Mouse (Mus musculus): ENCODE data around the gene Lamb3. TPM values are rescaled to one million over a fixed set of nuclear protein-coding genes. Genes with fewer than 3 reads are reported as not detected.

The Lamb3 gene
- total and polyA plus RNA-seq, 3 experiments: 0.03 to 0.30 (median 0.22) TPM

DNA sequence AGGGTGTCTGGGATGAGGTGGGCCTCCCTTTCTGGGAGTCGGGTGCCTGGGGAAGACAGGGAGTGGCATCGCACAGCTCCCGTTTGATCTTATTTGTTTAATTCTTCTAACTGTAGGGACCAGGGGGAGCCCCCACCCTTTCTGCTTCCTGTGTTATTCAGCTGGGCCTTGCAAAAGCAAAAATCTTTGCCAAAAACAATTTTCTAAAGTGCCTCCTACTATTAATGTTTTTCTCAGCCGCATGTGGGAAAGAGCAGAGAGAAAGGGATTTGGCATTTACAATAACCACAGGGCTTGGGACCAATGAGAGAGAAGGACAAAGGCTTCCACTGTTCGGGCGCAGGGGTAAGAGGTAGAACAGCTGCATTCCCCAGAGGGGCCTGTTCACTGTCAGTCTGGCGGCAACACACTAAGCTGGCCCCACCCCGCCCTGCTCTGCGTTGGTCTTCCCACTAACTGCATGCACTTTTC is 18.3 kb upstream of the Lamb3 start:
- Histone ChIP-seq H3K4me1 (ENCODE audit: insufficient read depth, low read depth, low read length) (no peaks in the 10 kb centered on the region), H3K9me3 (replicated peaks) (no peaks in the 10 kb centered on the region), H3K4me3 (ENCODE audit: low read depth, low read length) (no peak overlapping the region), H3K27me3 (ENCODE audit: insufficient read depth, low read length) (peaks cover 16% of the 10 kb centered on the region), H3K36me3 (replicated peaks) (peaks cover 2% of the 10 kb centered on the region)
- DNase-seq (ENCODE audit: low spot score): no peak
- ATAC-seq (ENCODE audit: extremely low read depth, insufficient number of reproducible peaks, low FRiP score, poor library complexity, severe bottlenecking): no peak
- TF ChIP-seq GATA2 (IDR thresholded peaks at IDR 0.05; ENCODE audit: borderline replicate concordance, low read depth, low read length) (no peak), TAL1 (conservative IDR thresholded peaks at IDR 0.05; ENCODE audit: low read depth, low read length) (no peak), CTCF (IDR thresholded peaks at IDR 0.05; ENCODE audit: low read depth, low read length) (no peak), POLR2AphosphoS5 (IDR thresholded peaks at IDR 0.05; ENCODE audit: insufficient replicate concordance, low read depth, low read length) (no peak), GATA1 (IDR thresholded peaks at IDR 0.05; ENCODE audit: borderline replicate concordance, low read length) (no peak)

DNA sequence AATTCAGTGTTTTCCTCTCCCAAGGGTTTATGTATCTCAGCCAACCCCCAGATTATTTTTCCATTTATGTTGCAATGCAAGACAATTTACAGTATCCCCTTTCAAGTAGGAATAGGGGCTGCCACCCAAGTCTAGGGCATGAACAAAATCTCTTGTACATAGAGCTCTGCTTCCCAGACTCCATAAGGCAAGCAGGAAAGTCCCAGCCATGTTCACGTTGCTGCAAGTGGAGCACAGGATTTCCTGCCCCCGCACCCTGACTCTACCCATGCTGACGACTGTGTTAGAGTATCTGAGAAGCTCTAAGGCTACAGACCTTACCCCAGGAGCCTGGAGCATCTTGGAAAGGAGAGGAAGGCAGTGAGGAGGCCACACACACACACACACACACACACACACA is 17.7 kb upstream of the Lamb3 start:
- Histone ChIP-seq H3K27me3 (ENCODE audit: insufficient read depth, low read length) (peaks cover 10% of the 10 kb centered on the region), H3K4me1 (ENCODE audit: insufficient read depth, low read depth, low read length) (no peaks in the 10 kb centered on the region), H3K9me3 (replicated peaks) (no peaks in the 10 kb centered on the region), H3K4me3 (ENCODE audit: low read depth, low read length) (no peak overlapping the region), H3K36me3 (replicated peaks) (peaks cover 2% of the 10 kb centered on the region)
- TF ChIP-seq POLR2AphosphoS5 (IDR thresholded peaks at IDR 0.05; ENCODE audit: insufficient replicate concordance, low read depth, low read length): no peak
- no peak for TF ChIP-seq CTCF (IDR thresholded peaks at IDR 0.05; ENCODE audit: low read depth, low read length)
- no peak for TF ChIP-seq GATA1 (IDR thresholded peaks at IDR 0.05; ENCODE audit: borderline replicate concordance, low read length)
- no peak for TF ChIP-seq TAL1 (conservative IDR thresholded peaks at IDR 0.05; ENCODE audit: low read depth, low read length)
- TF ChIP-seq GATA2 (IDR thresholded peaks at IDR 0.05; ENCODE audit: borderline replicate concordance, low read depth, low read length): no peak
- DNase-seq (ENCODE audit: low spot score) (no peak), ATAC-seq (ENCODE audit: extremely low read depth, insufficient number of reproducible peaks, low FRiP score, poor library complexity, severe bottlenecking) (no peak)

DNA sequence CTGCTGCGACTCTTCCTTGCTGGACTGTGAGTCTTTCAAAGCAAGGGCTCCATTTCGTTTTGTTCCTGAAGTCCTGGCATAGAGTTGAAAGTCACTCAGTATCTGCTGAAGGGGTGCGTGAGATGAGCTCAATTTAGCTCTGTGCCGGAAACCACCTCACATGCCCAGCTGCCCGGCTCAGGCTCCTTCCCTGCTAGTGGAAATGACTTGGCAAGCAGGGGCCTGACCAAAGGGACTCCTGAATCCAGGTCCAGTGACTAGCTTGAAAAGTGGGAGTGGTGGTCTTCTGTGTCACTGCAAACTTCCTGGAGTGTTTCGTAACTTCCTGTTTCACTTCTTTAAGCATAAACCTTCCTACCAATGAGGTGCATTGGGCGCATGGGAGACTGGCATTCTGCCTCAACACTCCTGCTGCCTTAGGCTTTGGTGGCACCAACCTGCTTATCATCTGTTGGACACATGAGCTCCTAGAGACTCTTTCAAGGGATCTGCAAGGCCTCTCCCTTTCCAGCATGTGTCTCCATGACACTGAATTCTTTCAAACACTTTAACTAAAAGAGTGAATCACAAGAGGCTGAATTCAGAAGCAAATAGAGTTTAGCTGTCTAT is 15.7 kb upstream of the Lamb3 start:
- no peak for DNase-seq (ENCODE audit: low spot score)
- Histone ChIP-seq H3K4me1 (ENCODE audit: insufficient read depth, low read depth, low read length) (no peaks in the 10 kb centered on the region), H3K9me3 (replicated peaks) (no peaks in the 10 kb centered on the region), H3K4me3 (ENCODE audit: low read depth, low read length) (no peak overlapping the region), H3K27me3 (ENCODE audit: insufficient read depth, low read length) (peaks cover 10% of the 10 kb centered on the region), H3K36me3 (replicated peaks) (peaks cover under 1% of the 10 kb centered on the region)
- ATAC-seq (ENCODE audit: extremely low read depth, insufficient number of reproducible peaks, low FRiP score, poor library complexity, severe bottlenecking): no peak
- TF ChIP-seq GATA2 (IDR thresholded peaks at IDR 0.05; ENCODE audit: borderline replicate concordance, low read depth, low read length) (no peak), GATA1 (IDR thresholded peaks at IDR 0.05; ENCODE audit: borderline replicate concordance, low read length) (no peak), POLR2AphosphoS5 (IDR thresholded peaks at IDR 0.05; ENCODE audit: insufficient replicate concordance, low read depth, low read length) (no peak), TAL1 (conservative IDR thresholded peaks at IDR 0.05; ENCODE audit: low read depth, low read length) (no peak), CTCF (IDR thresholded peaks at IDR 0.05; ENCODE audit: low read depth, low read length) (no peak)

DNA sequence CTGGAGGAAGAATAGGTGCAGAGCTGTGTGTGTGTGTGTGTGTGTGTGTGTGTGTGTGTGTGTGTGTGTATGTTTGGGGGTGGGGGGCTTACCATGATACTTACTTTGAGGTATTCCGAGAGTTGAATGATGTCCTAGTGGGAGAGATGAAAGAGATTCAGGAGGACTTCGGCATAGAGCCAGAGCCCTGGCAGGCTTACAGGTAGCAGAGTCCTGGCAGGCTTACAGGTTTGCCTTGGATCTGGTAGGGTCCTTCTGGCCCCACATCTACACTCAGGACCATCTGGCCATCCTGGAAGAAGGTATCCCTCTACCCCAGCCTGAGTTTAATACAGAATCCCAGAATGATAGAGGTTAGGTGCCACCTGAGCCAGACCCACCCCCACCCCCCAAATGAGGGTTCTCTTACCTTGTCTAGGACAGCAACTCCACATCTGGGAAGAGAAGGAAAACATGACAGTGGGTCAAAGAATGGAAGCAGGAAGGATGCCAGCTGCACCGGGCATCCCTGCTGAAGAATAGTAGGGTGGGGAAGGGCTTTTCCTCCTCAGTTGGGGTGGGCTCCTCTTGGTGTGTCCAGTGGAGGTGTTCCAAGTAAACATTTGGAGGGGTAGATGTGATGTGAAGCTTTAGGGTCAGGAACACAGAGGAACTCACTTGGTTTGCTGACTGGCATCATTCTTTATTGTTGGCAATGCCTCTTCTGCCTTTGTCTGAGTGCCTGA is 12.9 kb upstream of the Lamb3 start:
- TF ChIP-seq POLR2AphosphoS5 (IDR thresholded peaks at IDR 0.05; ENCODE audit: insufficient replicate concordance, low read depth, low read length) (no peak), CTCF (IDR thresholded peaks at IDR 0.05; ENCODE audit: low read depth, low read length) (no peak), GATA2 (IDR thresholded peaks at IDR 0.05; ENCODE audit: borderline replicate concordance, low read depth, low read length) (no peak), GATA1 (IDR thresholded peaks at IDR 0.05; ENCODE audit: borderline replicate concordance, low read length) (no peak), TAL1 (conservative IDR thresholded peaks at IDR 0.05; ENCODE audit: low read depth, low read length) (no peak)
- no peak overlapping the region for H3K4me3 ChIP-seq (ENCODE audit: low read depth, low read length)
- DNase-seq (ENCODE audit: low spot score) (no peak), ATAC-seq (ENCODE audit: extremely low read depth, insufficient number of reproducible peaks, low FRiP score, poor library complexity, severe bottlenecking) (no peak)
- H3K9me3 ChIP-seq (replicated peaks): no peaks in the 10 kb centered on the region
- peaks cover 5% of the 10 kb centered on the region for H3K27me3 ChIP-seq (ENCODE audit: insufficient read depth, low read length)
- no peaks in the 10 kb centered on the region for H3K36me3 ChIP-seq (replicated peaks)
- H3K4me1 ChIP-seq (ENCODE audit: insufficient read depth, low read depth, low read length): 0 out of 2 replicates have a peak, but pooled peaks cover 2% of the 10 kb centered on the region

DNA sequence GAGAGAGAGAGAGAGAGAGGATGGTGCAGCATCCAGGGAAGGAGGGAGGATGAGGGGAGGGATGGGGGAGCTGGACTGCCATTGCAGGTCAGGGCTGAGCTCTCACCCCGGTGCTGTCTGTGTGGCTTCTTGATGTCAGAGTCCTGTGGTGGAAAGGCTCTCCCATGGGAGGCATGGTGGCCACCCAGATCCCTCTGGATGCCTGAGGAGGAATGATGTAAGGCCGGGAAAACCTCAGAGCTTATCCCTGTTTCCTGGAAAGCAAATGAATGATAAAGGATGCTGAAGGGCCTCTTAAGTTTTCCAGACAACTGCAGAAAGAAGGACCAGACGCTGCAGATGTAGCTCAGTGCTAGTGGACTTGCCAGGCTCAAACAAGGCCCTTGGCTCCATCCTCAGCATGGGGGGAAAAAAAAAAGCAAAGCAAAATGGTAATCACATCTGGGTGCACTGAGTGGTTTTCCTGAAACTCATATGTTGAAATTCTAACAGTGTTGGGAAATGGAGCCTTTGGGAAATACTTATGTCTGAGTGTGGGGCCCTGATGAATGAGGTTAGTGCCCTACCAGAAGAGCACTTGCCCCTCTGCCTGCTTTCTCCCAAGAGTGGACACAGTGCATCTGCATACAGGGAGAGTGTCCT is 12.2 kb upstream of the Lamb3 start:
- DNase-seq (ENCODE audit: low spot score) (no peak), ATAC-seq (ENCODE audit: extremely low read depth, insufficient number of reproducible peaks, low FRiP score, poor library complexity, severe bottlenecking) (no peak)
- TF ChIP-seq GATA1 (IDR thresholded peaks at IDR 0.05; ENCODE audit: borderline replicate concordance, low read length): no peak
- H3K9me3 ChIP-seq (replicated peaks): no peaks in the 10 kb centered on the region
- H3K36me3 ChIP-seq (replicated peaks): no peaks in the 10 kb centered on the region
- 0 out of 2 replicates have a peak, but pooled peaks cover 2% of the 10 kb centered on the region for H3K4me1 ChIP-seq (ENCODE audit: insufficient read depth, low read depth, low read length)
- H3K4me3 ChIP-seq (ENCODE audit: low read depth, low read length): no peak overlapping the region
- peaks cover 5% of the 10 kb centered on the region; the same call in 1 of the 2 replicates for H3K27me3 ChIP-seq (ENCODE audit: insufficient read depth, low read length)

DNA sequence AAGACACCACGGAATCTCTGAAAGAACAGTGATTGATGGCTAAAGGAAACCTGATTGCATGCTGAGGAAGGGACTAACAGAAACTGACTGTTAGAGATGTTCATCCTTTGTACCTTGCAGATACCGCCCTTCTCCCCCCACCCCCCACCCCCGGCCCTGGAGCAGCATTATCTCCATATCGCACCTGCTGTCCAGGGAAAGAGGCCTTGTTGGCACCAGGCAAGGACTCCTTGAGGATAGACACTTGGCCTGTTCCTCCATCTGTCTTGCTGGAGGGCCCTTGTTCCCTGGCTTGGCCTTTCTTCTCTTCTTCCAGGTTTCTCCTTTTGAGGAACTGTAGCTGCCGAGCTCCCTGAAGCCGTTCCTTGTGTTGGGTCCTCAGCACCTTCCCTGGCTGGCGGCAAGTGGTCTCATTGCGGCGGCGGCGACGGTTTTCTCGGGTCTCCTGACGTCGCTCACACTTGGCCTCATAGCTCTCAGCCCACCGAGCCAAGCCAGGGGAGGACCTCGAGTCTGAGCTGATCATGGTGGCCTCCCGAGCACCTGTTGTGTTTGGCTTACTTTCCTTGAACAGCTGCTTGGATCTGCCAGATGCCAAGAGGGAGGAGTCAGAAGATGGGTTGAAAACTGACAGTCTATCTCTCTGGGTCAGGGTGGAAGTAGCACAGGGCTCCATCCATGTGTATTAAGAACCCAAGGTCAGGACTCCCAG is 9.8 kb upstream of the Lamb3 start:
- no peak for ATAC-seq (ENCODE audit: extremely low read depth, insufficient number of reproducible peaks, low FRiP score, poor library complexity, severe bottlenecking)
- Histone ChIP-seq H3K4me3 (ENCODE audit: low read depth, low read length) (no peak overlapping the region), H3K27me3 (ENCODE audit: insufficient read depth, low read length) (0 out of 2 replicates have a peak, but pooled peaks cover 2% of the 10 kb centered on the region), H3K36me3 (replicated peaks) (no peaks in the 10 kb centered on the region), H3K4me1 (ENCODE audit: insufficient read depth, low read depth, low read length) (0 out of 2 replicates have a peak, but pooled peaks cover 2% of the 10 kb centered on the region), H3K9me3 (replicated peaks) (no peaks in the 10 kb centered on the region)
- TF ChIP-seq TAL1 (conservative IDR thresholded peaks at IDR 0.05; ENCODE audit: low read depth, low read length) (no peak), POLR2AphosphoS5 (IDR thresholded peaks at IDR 0.05; ENCODE audit: insufficient replicate concordance, low read depth, low read length) (no peak), GATA2 (IDR thresholded peaks at IDR 0.05; ENCODE audit: borderline replicate concordance, low read depth, low read length) (no peak), GATA1 (IDR thresholded peaks at IDR 0.05; ENCODE audit: borderline replicate concordance, low read length) (no peak), CTCF (IDR thresholded peaks at IDR 0.05; ENCODE audit: low read depth, low read length) (no peak)
- no peak for DNase-seq (ENCODE audit: low spot score)

All from G1E (cell line).